Mouse (Mus musculus): ENCODE results near the gene Plk5. TPM values are rescaled to one million over a fixed set of nuclear protein-coding genes. Genes with fewer than 3 reads are reported as not detected.

Gene Plk5
- polyA plus RNA-seq, 1 experiment from 2014 or later = not detected

GRCm38 (mm10) chr10:80399973-80400703, 43.9 kb downstream of the Plk5 start:
- H3K4me2 ChIP-seq (ENCODE audit: low read length) = peak overlapping the region; percentile 67
- peak overlapping the region; percentile 68 for H3K9ac ChIP-seq (ENCODE audit: low read length)
- ATAC-seq (ENCODE audit: insufficient number of reproducible peaks, insufficient read depth, low FRiP score, low read depth) = no peak
- H3K9me3 ChIP-seq (ENCODE audit: control insufficient read depth, low read length) = no peaks in the 10 kb centered on the region
- 9% methylated on average over 17 of the region's 17 CpGs for WGBS
- peak overlapping the region; percentile 72 to 76 for H3K27ac ChIP-seq (replicated peaks in 1 of 2; ENCODE audit: control insufficient read depth in 1 of 2, insufficient read depth in 1 of 2, low read depth in 2 of 2, low read length in 2 of 2)
- peaks cover 46% of the 10 kb centered on the region for H3K36me3 ChIP-seq (ENCODE audit: control insufficient read depth, insufficient read depth, low read length)
- H3K27me3 ChIP-seq (ENCODE audit: control insufficient read depth, insufficient read depth, low read length) = no peaks in the 10 kb centered on the region
- peaks cover 17 to 33% of the 10 kb centered on the region in 2 experiments for H3K4me1 ChIP-seq (ENCODE audit: control insufficient read depth in 2 of 2, insufficient read depth in 2 of 2, low read length in 2 of 2)
- peak overlapping the region; percentile 43 to 55 for H3K4me3 ChIP-seq (ENCODE audit: control insufficient read depth in 1 of 2, insufficient read depth in 1 of 2, low read depth in 1 of 2, low read length in 2 of 2)

- H3K4me1 ChIP-seq (ENCODE audit: control insufficient read depth in 2 of 2, insufficient read depth in 2 of 2, low read length in 2 of 2) = peaks cover 23 to 39% of the 10 kb centered on the region in 2 experiments
- no peaks in the 10 kb centered on the region for H3K9me3 ChIP-seq (ENCODE audit: control insufficient read depth, low read length)
- peak overlapping the region; percentile 72 to 76; a peak in 3 of 4 replicates for H3K27ac ChIP-seq (replicated peaks in 1 of 2; ENCODE audit: control insufficient read depth in 1 of 2, insufficient read depth in 1 of 2, low read depth in 2 of 2, low read length in 2 of 2)
- H3K4me2 ChIP-seq (ENCODE audit: low read length) = peak overlapping the region; percentile 67
- no peaks in the 10 kb centered on the region for H3K27me3 ChIP-seq (ENCODE audit: control insufficient read depth, insufficient read depth, low read length)
- no peak for ATAC-seq (ENCODE audit: insufficient number of reproducible peaks, insufficient read depth, low FRiP score, low read depth)
- H3K36me3 ChIP-seq (ENCODE audit: control insufficient read depth, insufficient read depth, low read length) = peaks cover 40% of the 10 kb centered on the region
- H3K9ac ChIP-seq (ENCODE audit: low read length) = peak overlapping the region; percentile 68
- H3K4me3 ChIP-seq (ENCODE audit: control insufficient read depth in 1 of 2, insufficient read depth in 1 of 2, low read depth in 1 of 2, low read length in 2 of 2) = no peak overlapping the region
- 73% methylated on average over 4 of the region's 4 CpGs for WGBS
Observed at GRCm38 (mm10) chr10:80400704-80401161, 44.5 kb downstream of the Plk5 start.

GRCm38 (mm10) chr10:80403044-80403692, 46.9 kb downstream of the Plk5 start:
- WGBS = 81% methylated on average over 4 of the region's 4 CpGs
- Histone ChIP-seq H3K9me3 (ENCODE audit: control insufficient read depth, low read length) (no peaks in the 10 kb centered on the region), H3K27me3 (ENCODE audit: control insufficient read depth, insufficient read depth, low read length) (no peaks in the 10 kb centered on the region), H3K9ac (ENCODE audit: low read length) (no peak overlapping the region), H3K27ac (replicated peaks in 1 of 2; ENCODE audit: control insufficient read depth in 1 of 2, insufficient read depth in 1 of 2, low read depth in 2 of 2, low read length in 2 of 2) (no peak overlapping the region), H3K4me3 (ENCODE audit: control insufficient read depth in 1 of 2, insufficient read depth in 1 of 2, low read depth in 1 of 2, low read length in 2 of 2) (no peak overlapping the region), H3K4me2 (ENCODE audit: low read length) (no peak overlapping the region), H3K4me1 (ENCODE audit: control insufficient read depth in 2 of 2, insufficient read depth in 2 of 2, low read length in 2 of 2) (peaks cover 21 to 38% of the 10 kb centered on the region in 2 experiments), H3K36me3 (ENCODE audit: control insufficient read depth, insufficient read depth, low read length) (peaks cover 36% of the 10 kb centered on the region)
- no peak for ATAC-seq (ENCODE audit: insufficient number of reproducible peaks, insufficient read depth, low FRiP score, low read depth)

DNA sequence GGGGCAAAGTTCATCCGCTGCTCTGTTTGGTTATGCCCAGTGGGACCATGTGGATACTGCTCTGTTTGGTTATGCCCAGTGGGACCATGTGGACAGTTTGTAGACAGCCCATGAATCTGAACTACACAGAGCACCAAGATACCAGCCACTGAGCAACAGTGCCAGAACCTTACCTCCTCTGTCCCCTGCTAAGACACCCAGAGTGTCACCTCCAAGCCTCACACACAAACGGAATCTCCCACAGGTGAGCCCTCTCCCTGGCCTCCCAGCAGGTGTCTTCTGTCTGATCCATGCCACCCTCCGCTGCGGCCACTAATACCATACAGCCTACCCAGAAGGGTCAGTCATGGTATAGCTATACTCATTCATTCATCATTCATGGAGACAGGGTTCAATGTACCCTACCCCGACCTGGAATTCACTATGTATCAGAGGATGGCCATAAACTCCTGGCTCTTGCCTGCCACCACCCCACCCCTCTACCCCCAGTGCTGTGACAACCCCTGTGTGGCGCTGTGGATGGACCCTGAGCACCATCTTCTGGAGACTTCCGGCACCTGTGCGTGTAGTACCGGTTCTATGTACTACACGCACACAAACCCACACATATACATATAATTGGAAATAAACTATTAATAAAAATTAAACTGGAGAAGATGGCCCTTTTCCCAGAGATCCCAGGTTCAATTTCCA, 49.4 kb downstream of the Plk5 start:
- H3K36me3 ChIP-seq (ENCODE audit: control insufficient read depth, insufficient read depth, low read length) = peaks cover 57% of the 10 kb centered on the region
- H3K27ac ChIP-seq (replicated peaks in 1 of 2; ENCODE audit: control insufficient read depth in 1 of 2, insufficient read depth in 1 of 2, low read depth in 2 of 2, low read length in 2 of 2) = peak overlapping the region in 1 of 2 experiments; percentile 85; a peak in 2 of 4 replicates
- H3K4me3 ChIP-seq (ENCODE audit: control insufficient read depth in 1 of 2, insufficient read depth in 1 of 2, low read depth in 1 of 2, low read length in 2 of 2) = peak overlapping the region; percentile 89 to 93
- H3K9me3 ChIP-seq (ENCODE audit: control insufficient read depth, low read length) = no peaks in the 10 kb centered on the region
- peak overlapping the region; percentile 94 for H3K4me2 ChIP-seq (ENCODE audit: low read length)
- no peaks in the 10 kb centered on the region for H3K27me3 ChIP-seq (ENCODE audit: control insufficient read depth, insufficient read depth, low read length)
- H3K9ac ChIP-seq (ENCODE audit: low read length) = peak overlapping the region; percentile 96
- WGBS = 49% methylated on average over 10 of the region's 10 CpGs
- no peak for ATAC-seq (ENCODE audit: insufficient number of reproducible peaks, insufficient read depth, low FRiP score, low read depth)
- H3K4me1 ChIP-seq (ENCODE audit: control insufficient read depth in 2 of 2, insufficient read depth in 2 of 2, low read length in 2 of 2) = peaks cover 14 to 31% of the 10 kb centered on the region in 2 experiments

GRCm38 (mm10) chr10:80406684-80407501, 50.6 kb downstream of the Plk5 start, which contains the start of gene Uqcr11:
TSS of gene Uqcr11 (minus strand) at chr10:80406830.
- Histone ChIP-seq H3K4me1 (ENCODE audit: control insufficient read depth in 2 of 2, insufficient read depth in 2 of 2, low read length in 2 of 2) (peaks cover 14 to 26% of the 10 kb centered on the region in 2 experiments), H3K4me3 (ENCODE audit: control insufficient read depth in 1 of 2, insufficient read depth in 1 of 2, low read depth in 1 of 2, low read length in 2 of 2) (peak within 1 kb of the TSS; percentile 89 to 93), H3K9me3 (ENCODE audit: control insufficient read depth, low read length) (no peaks in the 10 kb centered on the region), H3K27ac (replicated peaks in 1 of 2; ENCODE audit: control insufficient read depth in 1 of 2, insufficient read depth in 1 of 2, low read depth in 2 of 2, low read length in 2 of 2) (peak within 1 kb of the TSS; percentile 76 to 85), H3K27me3 (ENCODE audit: control insufficient read depth, insufficient read depth, low read length) (no peaks in the 10 kb centered on the region), H3K9ac (ENCODE audit: low read length) (peak within 1 kb of the TSS; percentile 96), H3K36me3 (ENCODE audit: control insufficient read depth, insufficient read depth, low read length) (peaks cover 58% of the 10 kb centered on the region), H3K4me2 (ENCODE audit: low read length) (peak within 1 kb of the TSS; percentile 94)
- ATAC-seq (ENCODE audit: insufficient number of reproducible peaks, insufficient read depth, low FRiP score, low read depth) = peak; percentile 62
- 1% methylated on average over 27 of the region's 27 CpGs for WGBS

DNA sequence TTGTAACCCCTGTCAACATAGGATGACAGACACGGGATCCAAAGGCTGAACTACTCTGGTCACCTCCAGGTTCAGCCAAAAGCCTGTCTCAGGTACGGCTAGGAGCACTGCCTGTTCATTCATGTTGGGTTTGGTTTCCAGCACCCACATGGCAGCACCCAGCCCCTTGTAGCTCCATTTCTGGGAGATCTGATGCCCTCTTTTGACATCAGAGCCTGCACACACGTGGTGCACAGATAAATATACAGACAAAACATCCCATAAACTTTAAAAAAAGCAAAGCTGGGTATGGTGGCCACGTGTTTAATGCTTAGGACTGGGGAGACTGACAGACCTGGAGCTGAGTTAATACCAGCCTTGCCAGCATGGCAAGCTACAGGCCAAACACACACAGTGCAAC, 51.7 kb downstream of the Plk5 start:
- no peak for ATAC-seq (ENCODE audit: insufficient number of reproducible peaks, insufficient read depth, low FRiP score, low read depth)
- H3K4me2 ChIP-seq (ENCODE audit: low read length) = no peak overlapping the region

More for the DNA sequence above, 51.7 kb downstream of the Plk5 start:
- WGBS = 47% methylated on average over 4 of the region's 4 CpGs
- H3K4me3 ChIP-seq (ENCODE audit: control insufficient read depth in 1 of 2, insufficient read depth in 1 of 2, low read depth in 1 of 2, low read length in 2 of 2) = no peak overlapping the region
- peaks cover 14 to 26% of the 10 kb centered on the region in 2 experiments for H3K4me1 ChIP-seq (ENCODE audit: control insufficient read depth in 2 of 2, insufficient read depth in 2 of 2, low read length in 2 of 2)
- H3K27ac ChIP-seq (replicated peaks in 1 of 2; ENCODE audit: control insufficient read depth in 1 of 2, insufficient read depth in 1 of 2, low read depth in 2 of 2, low read length in 2 of 2) = no peak overlapping the region
- peak overlapping the region; percentile 96; the same call in 1 of the 2 replicates for H3K9ac ChIP-seq (ENCODE audit: low read length)
- H3K27me3 ChIP-seq (ENCODE audit: control insufficient read depth, insufficient read depth, low read length) = no peaks in the 10 kb centered on the region
- no peaks in the 10 kb centered on the region for H3K9me3 ChIP-seq (ENCODE audit: control insufficient read depth, low read length)
- H3K36me3 ChIP-seq (ENCODE audit: control insufficient read depth, insufficient read depth, low read length) = peaks cover 58% of the 10 kb centered on the region
